Mouse (Mus musculus): Measurements from ENCODE around the gene Abi3. TPM values are rescaled to one million over a fixed set of nuclear protein-coding genes. Genes with fewer than 3 reads are reported as not detected.

Abi3 gene
- polyA plus RNA-seq, 1 experiment, result 60.6 TPM

DNA sequence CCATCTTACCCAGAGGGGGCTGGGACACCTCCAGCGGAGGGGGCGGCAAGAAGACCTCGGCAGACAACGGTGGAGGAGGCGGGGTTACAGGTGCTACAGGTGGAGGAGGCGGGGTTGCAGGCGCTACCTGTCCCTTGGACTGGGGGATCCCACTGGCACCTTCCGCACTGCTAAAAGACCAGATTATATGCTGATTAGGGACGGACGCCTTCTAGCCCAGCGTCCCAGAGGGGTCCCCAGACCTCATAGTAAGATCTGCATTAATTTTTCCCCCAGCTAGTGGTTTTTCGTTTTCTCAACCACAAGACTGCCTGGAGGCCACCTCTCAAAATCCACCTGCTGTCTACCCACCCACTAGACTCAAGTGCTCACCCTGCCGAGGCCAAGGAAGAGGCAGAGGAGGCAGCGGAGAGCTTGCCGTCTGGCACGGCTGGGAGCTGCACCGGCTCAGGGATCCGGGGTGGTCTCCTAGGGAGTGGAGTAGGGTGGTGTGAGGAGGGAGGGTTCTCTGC lies 8.6 kb downstream of the Abi3 start:
- peak overlapping the region; percentile 52 for H3K27ac ChIP-seq (ENCODE audit: insufficient read depth, low read depth, low read length)
- no peak for TF ChIP-seq POLR2A (IDR thresholded peaks at IDR 0.05; ENCODE audit: borderline replicate concordance, low read depth, low read length)
- no peak for TF ChIP-seq CTCF (IDR thresholded peaks at IDR 0.05; ENCODE audit: low read depth, low read length)
- H3K4me3 ChIP-seq (ENCODE audit: insufficient read depth, low read length), result no peak overlapping the region
- H3K4me1 ChIP-seq (ENCODE audit: control insufficient read depth, insufficient read depth, low read length), result peaks cover 44% of the 10 kb centered on the region

DNA sequence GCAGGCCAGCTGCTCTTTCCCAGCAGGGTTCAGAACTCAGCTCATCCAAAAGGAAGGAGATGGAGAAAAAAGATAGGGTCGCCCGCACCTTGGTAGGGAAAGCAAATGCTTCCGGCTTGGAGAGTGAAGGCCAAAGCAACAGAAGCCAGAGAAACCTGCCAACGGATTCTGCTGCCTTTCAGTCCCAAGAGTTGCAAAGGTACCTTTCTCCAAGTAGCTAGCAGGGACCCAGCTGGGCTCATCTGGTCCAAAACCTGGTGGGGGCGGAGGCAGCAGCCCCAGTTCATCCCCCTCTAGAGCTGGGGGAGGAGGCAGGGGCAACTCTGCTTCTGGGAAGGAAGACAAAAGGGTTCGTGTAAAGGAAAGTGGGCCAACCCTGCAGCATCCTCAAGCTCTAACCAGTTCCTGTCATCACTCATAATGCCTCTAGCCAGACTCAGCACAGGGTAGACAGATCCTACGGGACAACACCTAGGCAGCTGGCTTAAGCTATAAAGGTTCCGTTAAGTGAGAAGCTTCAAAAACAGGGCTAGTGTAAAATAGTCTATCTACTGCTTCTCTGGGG lies 9.2 kb downstream of the Abi3 start:
- H3K4me3 ChIP-seq (ENCODE audit: insufficient read depth, low read length), result no peak overlapping the region
- TF ChIP-seq POLR2A (IDR thresholded peaks at IDR 0.05; ENCODE audit: borderline replicate concordance, low read depth, low read length), result no peak
- TF ChIP-seq CTCF (IDR thresholded peaks at IDR 0.05; ENCODE audit: low read depth, low read length), result no peak
- H3K4me1 ChIP-seq (ENCODE audit: control insufficient read depth, insufficient read depth, low read length), result peaks cover 40% of the 10 kb centered on the region
- no peak overlapping the region for H3K27ac ChIP-seq (ENCODE audit: insufficient read depth, low read depth, low read length)

GRCm38 (mm10) chr11:95832129-95833005 lies 9.9 kb downstream of the Abi3 start:
- H3K4me1 ChIP-seq (ENCODE audit: control insufficient read depth, insufficient read depth, low read length), result peaks cover 39% of the 10 kb centered on the region
- H3K4me3 ChIP-seq (ENCODE audit: insufficient read depth, low read length), result no peak overlapping the region
- no peak overlapping the region for H3K27ac ChIP-seq (ENCODE audit: insufficient read depth, low read depth, low read length)
- TF ChIP-seq CTCF (IDR thresholded peaks at IDR 0.05; ENCODE audit: low read depth, low read length), result no peak
- TF ChIP-seq POLR2A (IDR thresholded peaks at IDR 0.05; ENCODE audit: borderline replicate concordance, low read depth, low read length), result no peak

DNA sequence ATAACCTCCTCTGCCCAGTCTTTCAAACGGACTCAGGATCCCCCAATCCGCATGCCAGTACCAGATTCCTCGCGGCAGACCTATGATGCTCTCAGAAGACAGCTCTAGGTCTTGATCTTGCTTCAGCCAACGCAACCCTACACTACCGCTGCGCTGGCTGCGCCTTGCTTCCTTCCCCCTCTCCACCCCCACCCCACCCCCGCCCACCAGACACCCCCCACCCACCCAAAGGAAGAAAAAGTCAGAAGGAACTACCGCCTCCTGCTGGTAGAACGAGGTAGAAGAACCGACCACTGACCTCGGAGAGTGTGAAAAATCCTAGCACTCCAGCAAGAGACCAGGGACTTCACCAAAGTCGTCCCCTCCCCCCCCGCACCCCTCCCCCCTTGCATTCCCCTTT lies 10.6 kb downstream of the Abi3 start:
- TF ChIP-seq POLR2A (IDR thresholded peaks at IDR 0.05; ENCODE audit: borderline replicate concordance, low read depth, low read length) (no peak), CTCF (IDR thresholded peaks at IDR 0.05; ENCODE audit: low read depth, low read length) (peak; percentile 52)
- peaks cover 41% of the 10 kb centered on the region for H3K4me1 ChIP-seq (ENCODE audit: control insufficient read depth, insufficient read depth, low read length)
- peak overlapping the region; percentile 52 for H3K4me3 ChIP-seq (ENCODE audit: insufficient read depth, low read length)
- H3K27ac ChIP-seq (ENCODE audit: insufficient read depth, low read depth, low read length), result no peak overlapping the region

GRCm38 (mm10) chr11:95831276-95831619 lies 11.0 kb downstream of the Abi3 start:
- TF ChIP-seq CTCF (IDR thresholded peaks at IDR 0.05; ENCODE audit: low read depth, low read length), result no peak
- no peak for TF ChIP-seq POLR2A (IDR thresholded peaks at IDR 0.05; ENCODE audit: borderline replicate concordance, low read depth, low read length)
- Histone ChIP-seq H3K4me3 (ENCODE audit: insufficient read depth, low read length) (peak overlapping the region; percentile 52), H3K4me1 (ENCODE audit: control insufficient read depth, insufficient read depth, low read length) (peaks cover 37% of the 10 kb centered on the region), H3K27ac (ENCODE audit: insufficient read depth, low read depth, low read length) (no peak overlapping the region)

DNA sequence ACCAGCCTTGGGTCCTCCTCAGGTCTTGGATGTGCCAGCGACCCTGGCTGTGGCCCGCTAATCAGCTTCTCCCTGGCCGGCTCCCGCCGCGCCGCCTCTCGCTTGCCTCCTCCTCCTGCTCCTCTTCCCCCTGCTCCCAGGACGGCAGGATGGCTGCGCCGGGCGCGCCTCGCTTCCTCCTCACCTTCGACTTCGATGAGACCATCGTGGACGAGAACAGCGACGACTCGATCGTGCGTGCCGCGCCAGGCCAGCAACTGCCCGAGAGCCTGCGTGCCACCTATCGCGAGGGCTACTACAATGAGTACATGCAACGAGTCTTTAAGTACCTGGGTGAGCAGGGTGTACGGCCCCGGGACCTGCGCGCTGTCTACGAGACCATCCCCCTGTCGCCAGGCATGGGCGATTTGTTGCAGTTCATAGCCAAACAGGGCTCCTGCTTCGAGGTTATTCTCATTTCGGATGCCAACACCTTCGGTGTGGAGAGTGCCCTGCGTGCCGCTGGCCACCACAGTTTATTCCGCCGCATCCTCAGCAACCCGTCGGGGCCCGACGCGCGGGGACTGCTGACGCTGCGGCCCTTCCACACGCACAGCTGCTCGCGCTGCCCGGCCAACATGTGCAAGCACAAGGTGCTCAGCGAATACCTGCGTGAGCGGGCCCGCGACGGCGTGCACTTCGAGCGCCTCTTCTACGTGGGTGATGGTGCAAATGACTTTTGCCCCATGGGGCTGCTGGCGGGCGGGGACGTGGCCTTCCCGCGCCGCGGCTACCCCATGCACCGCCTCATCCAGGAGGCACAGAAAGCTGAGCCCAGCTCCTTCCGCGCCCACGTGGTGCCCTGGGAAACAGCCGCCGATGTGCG lies 11.6 kb downstream of the Abi3 start:
- TF ChIP-seq CTCF (IDR thresholded peaks at IDR 0.05; ENCODE audit: low read depth, low read length), result no peak
- no peak for TF ChIP-seq POLR2A (IDR thresholded peaks at IDR 0.05; ENCODE audit: borderline replicate concordance, low read depth, low read length)
- no peak overlapping the region for H3K27ac ChIP-seq (ENCODE audit: insufficient read depth, low read depth, low read length)
- peak overlapping the region; percentile 52 for H3K4me3 ChIP-seq (ENCODE audit: insufficient read depth, low read length)
- peaks cover 31% of the 10 kb centered on the region for H3K4me1 ChIP-seq (ENCODE audit: control insufficient read depth, insufficient read depth, low read length)

DNA sequence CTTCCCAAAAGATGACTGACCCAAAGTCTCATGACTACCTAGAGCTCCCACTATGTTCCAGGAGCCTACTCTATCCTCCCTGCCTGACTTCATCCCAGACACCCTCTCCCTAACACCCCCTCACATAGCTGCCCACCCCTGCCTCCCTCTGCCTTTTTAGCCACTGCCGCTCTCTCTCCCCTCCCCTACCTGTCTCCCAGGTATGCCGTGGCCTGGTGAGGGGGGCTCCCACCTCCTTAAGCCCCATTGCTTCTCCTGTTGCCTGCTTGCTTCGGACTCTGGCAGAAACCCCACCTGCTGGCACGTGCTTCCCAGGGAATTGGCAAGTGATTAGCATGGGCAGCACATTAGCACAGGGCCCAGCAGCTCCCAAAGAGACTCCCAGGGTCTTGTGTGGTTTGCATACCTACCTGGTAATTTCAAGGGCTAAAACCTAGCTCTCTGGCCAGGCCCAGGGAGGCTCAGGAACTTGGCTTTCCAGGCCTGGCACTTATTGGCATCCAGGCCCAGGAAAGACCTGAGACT lies 12.7 kb downstream of the Abi3 start:
- Histone ChIP-seq H3K4me3 (ENCODE audit: insufficient read depth, low read length) (no peak overlapping the region), H3K27ac (ENCODE audit: insufficient read depth, low read depth, low read length) (no peak overlapping the region), H3K4me1 (ENCODE audit: control insufficient read depth, insufficient read depth, low read length) (peaks cover 24% of the 10 kb centered on the region)
- no peak for TF ChIP-seq CTCF (IDR thresholded peaks at IDR 0.05; ENCODE audit: low read depth, low read length)
- no peak for TF ChIP-seq POLR2A (IDR thresholded peaks at IDR 0.05; ENCODE audit: borderline replicate concordance, low read depth, low read length)

DNA sequence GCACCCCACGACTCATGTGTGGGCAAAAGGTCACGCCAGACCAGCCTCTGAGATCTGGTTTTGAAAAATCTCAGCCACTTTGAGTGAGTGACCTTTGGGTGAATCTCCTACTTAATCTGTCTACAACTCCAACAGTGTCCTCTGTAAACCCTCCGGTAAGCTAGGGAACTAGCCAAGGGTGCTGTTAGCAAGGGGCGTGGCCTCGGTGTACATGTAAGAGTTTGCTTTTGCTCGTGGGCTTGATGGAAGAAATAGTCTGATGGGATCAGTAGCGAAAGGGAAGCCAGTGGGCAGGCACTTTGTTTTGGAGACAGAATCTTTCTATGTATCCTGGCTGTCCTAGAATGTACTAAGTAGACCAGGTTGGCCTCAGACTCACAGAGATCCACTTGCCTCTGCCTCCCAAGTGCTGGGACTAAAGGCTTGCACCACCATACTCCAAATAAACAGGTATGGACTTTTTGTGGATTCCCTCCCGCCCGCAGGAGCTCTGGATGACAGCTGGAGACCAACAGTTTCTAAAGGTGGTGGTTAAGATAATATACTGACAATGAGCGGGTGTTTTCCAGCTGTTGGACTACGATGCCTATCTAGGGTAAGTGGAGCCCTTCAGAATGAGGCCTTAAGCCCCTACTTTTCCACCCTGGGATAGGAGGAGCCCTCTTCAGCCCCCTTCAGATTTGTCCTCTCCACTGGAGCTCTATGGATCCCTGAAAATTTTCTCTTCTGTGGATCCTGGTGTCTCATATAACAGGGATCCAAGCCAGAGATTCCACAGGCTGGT lies 13.9 kb downstream of the Abi3 start:
- H3K4me1 ChIP-seq (ENCODE audit: control insufficient read depth, insufficient read depth, low read length), result peaks cover 15% of the 10 kb centered on the region
- TF ChIP-seq CTCF (IDR thresholded peaks at IDR 0.05; ENCODE audit: low read depth, low read length) (no peak), POLR2A (IDR thresholded peaks at IDR 0.05; ENCODE audit: borderline replicate concordance, low read depth, low read length) (no peak)
- H3K4me3 ChIP-seq (ENCODE audit: insufficient read depth, low read length), result no peak overlapping the region
- no peak overlapping the region for H3K27ac ChIP-seq (ENCODE audit: insufficient read depth, low read depth, low read length)
